Mouse (Mus musculus) heart, adult 2 months (tissue): Measurements from ENCODE around the gene Prss32. TPM values are rescaled to one million over a fixed set of nuclear protein-coding genes. Genes with fewer than 3 reads are reported as not detected.
A peak's percentile ranks its signal among the peaks of the same experiment; 100 is the strongest.

Source experiments
- DNase-seq, 2 experiments: peaks; one replicate each; pipeline ENCODE4 v3.0.0; 2021
- H3K27ac ChIP-seq: fragments of 200-600 bp; 2 replicates; pipeline ENCODE4 v1.8.1; 2022
- H3K27me3 ChIP-seq: fragments of 200-500 bp; 2 replicates; pipeline ENCODE4 v1.6.1; 2012; ENCODE audit warnings: mild to moderate bottlenecking, low read length, inconsistent platforms, mixed read lengths; ENCODE audit not compliant: control insufficient read depth, insufficient read depth
- H3K36me3 ChIP-seq: fragments of 200-500 bp; 2 replicates; pipeline ENCODE4 v1.6.1; 2012; ENCODE audit warnings: low read length, inconsistent platforms; ENCODE audit not compliant: control insufficient read depth, insufficient read depth
- H3K4me1 ChIP-seq: fragments of 200-500 bp; 2 replicates; pipeline ENCODE4 v1.6.1; 2011; ENCODE audit warnings: low read length; ENCODE audit not compliant: control insufficient read depth, insufficient read depth
- H3K4me3 ChIP-seq: fragments of 200-600 bp; 2 replicates; pipeline ENCODE4 v1.8.1; 2022
- H3K79me2 ChIP-seq: fragments of 200-500 bp; replicated peaks from 2 replicates; pipeline ENCODE4 v1.6.1; 2012; ENCODE audit warnings: mild to moderate bottlenecking, inconsistent platforms, low read length, moderate library complexity, mixed read lengths; ENCODE audit not compliant: control insufficient read depth, insufficient read depth
- H3K9ac ChIP-seq: fragments of 200-500 bp; 2 replicates; pipeline ENCODE4 v1.6.1; 2012; ENCODE audit warnings: low read depth, mild to moderate bottlenecking, control low read depth, inconsistent platforms, low read length, mixed read lengths
- CTCF ChIP-seq: fragments of 200-600 bp; IDR thresholded peaks from 2 replicates; pipeline ENCODE4 v1.8.1; 2022; ENCODE audit warnings: antibody characterized with exemption, mild to moderate bottlenecking, moderate library complexity
- EP300 ChIP-seq: fragments of 200-500 bp; IDR thresholded peaks from 2 replicates; pipeline ENCODE4 v1.6.1; 2011; ENCODE audit warnings: low read depth, low read length, control low read depth; ENCODE audit not compliant: insufficient read depth
- POLR2A ChIP-seq: fragments of 200-500 bp; IDR thresholded peaks from 2 replicates; pipeline ENCODE4 v1.6.1; 2011; ENCODE audit warnings: mild to moderate bottlenecking, low read depth, low read length, control low read depth; ENCODE audit not compliant: insufficient read depth
- WGBS: fragments of 180-500 bp; shearing (Covaris S2); methylation state at CpG from one replicate; pipeline ENCODE4 v1.1.7; 2018; 5-methylcytosine and 5-hydroxymethylcytosine counted together
- intact Hi-C: fragments of 180-260 bp; cut with DNase I; formaldehyde crosslinking; loops from one replicate; pipeline ENCODE4 v1.15.1; 2025
- polyA plus RNA-seq: library from polyadenylated mRNA; depleted of rRNA; stranded (reverse); fragments of >200 nt; gene quantifications from 2 replicates; pipeline ENCODE4 v1.2.3, GENCODE M21; 2012
- total RNA-seq, 2 experiments: library from RNA; stranded (reverse); gene quantifications; 2 replicates each; pipeline ENCODE4 v1.2.3; 2021

Prss32 gene
- total and polyA plus RNA-seq, 3 experiments = 0.16 TPM; not detected in 2

- Histone ChIP-seq H3K9ac (peak within 1 kb of the TSS; percentile 80), H3K79me2 (peaks cover 2% of the 10 kb centered on the region; the same call in 1 of the 2 replicates), H3K27ac (peak within 1 kb of the TSS; percentile 96), H3K36me3 (peaks cover 14% of the 10 kb centered on the region), H3K4me3 (peak within 1 kb of the TSS; percentile 83), H3K27me3 (no peaks in the 10 kb centered on the region; the same call in 1 of the 2 replicates), H3K4me1 (no peaks in the 10 kb centered on the region)
- DNase-seq = peak; percentile 87 to 91
- intact Hi-C loops = loop anchor here (1.0 to 2.0 kb wide), 2 partner anchors 27 to 58 kb away; partner anchors contain the start of gene Flywch1
- WGBS = under 1% methylated on average over 24 of the region's 42 CpGs
- TF ChIP-seq CTCF (peak; percentile 83), EP300 (peak; percentile 51; the same call in 1 of the 2 replicates), POLR2A (peak; percentile 73)
These were observed 14.5 kb upstream of the Prss32 start, which contains the start of gene Elob for GRCm38 (mm10) chr17:23829064-23829619. Elob (minus strand) TSS chr17:23829136.

- intact Hi-C loops = no loop called here
- H3K27me3 ChIP-seq = peaks cover 1% of the 10 kb centered on the region; the same call in 1 of the 2 replicates
These were observed 12.5 kb upstream of the Prss32 start for GRCm38 (mm10) chr17:23831201-23831600.

GRCm38 (mm10) chr17:23836006-23836575 is 7.6 kb upstream of the Prss32 start, which contains the start of gene Prss33:
Prss33 (minus strand) TSS chr17:23836056.
- 81% methylated on average over 8 of the region's 8 CpGs for WGBS
- peaks cover 1% of the 10 kb centered on the region; the same call in 1 of the 2 replicates for H3K27me3 ChIP-seq
- no peak for TF ChIP-seq CTCF
- TF ChIP-seq EP300 = no peak
- no peak for TF ChIP-seq POLR2A
- H3K27ac ChIP-seq = no peak within 1 kb of the TSS
- no peak for DNase-seq
- H3K4me3 ChIP-seq = no peak within 1 kb of the TSS
- H3K79me2 ChIP-seq = no peaks in the 10 kb centered on the region
- H3K36me3 ChIP-seq = no peaks in the 10 kb centered on the region
- intact Hi-C loops = no loop called here
- no peak within 1 kb of the TSS for H3K9ac ChIP-seq
- no peaks in the 10 kb centered on the region for H3K4me1 ChIP-seq

More at GRCm38 (mm10) chr17:23831201-23831600, 12.5 kb upstream of the Prss32 start:
- Histone ChIP-seq H3K4me1 (no peaks in the 10 kb centered on the region), H3K9ac (no peak overlapping the region), H3K79me2 (peaks cover 2% of the 10 kb centered on the region; the same call in 1 of the 2 replicates), H3K36me3 (peaks cover 10% of the 10 kb centered on the region), H3K4me3 (no peak overlapping the region), H3K27ac (no peak overlapping the region)
- 93% methylated on average over 1 of the region's 1 CpGs for WGBS
- TF ChIP-seq POLR2A = no peak
- no peak for TF ChIP-seq EP300
- no peak for TF ChIP-seq CTCF
- DNase-seq = no peak

GRCm38 (mm10) chr17:23841145-23841544 is 2.5 kb upstream of the Prss32 start:
- Histone ChIP-seq H3K4me3 (no peak overlapping the region), H3K36me3 (no peaks in the 10 kb centered on the region), H3K79me2 (no peaks in the 10 kb centered on the region), H3K27me3 (no peaks in the 10 kb centered on the region; the same call in 1 of the 2 replicates), H3K9ac (no peak overlapping the region), H3K27ac (no peak overlapping the region), H3K4me1 (no peaks in the 10 kb centered on the region)
- intact Hi-C loops = no loop called here
- peak; percentile 28 to 56 for DNase-seq
- WGBS = 31% methylated on average over 4 of the region's 4 CpGs
- TF ChIP-seq CTCF (peak; percentile 94), EP300 (no peak), POLR2A (no peak)

GRCm38 (mm10) chr17:23843141-23843811 is 379 bp upstream of the Prss32 start:
- Histone ChIP-seq H3K36me3 (no peaks in the 10 kb centered on the region), H3K4me3 (no peak overlapping the region), H3K79me2 (no peaks in the 10 kb centered on the region), H3K9ac (no peak overlapping the region), H3K27me3 (no peaks in the 10 kb centered on the region; the same call in 1 of the 2 replicates), H3K4me1 (no peaks in the 10 kb centered on the region), H3K27ac (no peak overlapping the region)
- WGBS = 52% methylated on average over 23 of the region's 23 CpGs
- intact Hi-C loops = loop anchor here (2.0 kb wide), 1 partner anchor 68 kb away; no protein-coding TSS in a partner anchor
- TF ChIP-seq EP300 = no peak
- TF ChIP-seq CTCF = peak; percentile 36
- no peak for DNase-seq

GRCm38 (mm10) chr17:23850028-23850427 is 6.4 kb downstream of the Prss32 start:
- H3K4me1 ChIP-seq = no peaks in the 10 kb centered on the region
- 76% methylated on average over 2 of the region's 2 CpGs for WGBS
- no peak overlapping the region for H3K9ac ChIP-seq
- intact Hi-C loops = no loop called here
- no peak overlapping the region for H3K27ac ChIP-seq
- no peak for TF ChIP-seq POLR2A
- peak; percentile 43 for TF ChIP-seq CTCF
- TF ChIP-seq EP300 = no peak
- H3K4me3 ChIP-seq = no peak overlapping the region
- no peak for DNase-seq
- H3K27me3 ChIP-seq = no peaks in the 10 kb centered on the region
- H3K79me2 ChIP-seq = no peaks in the 10 kb centered on the region
- H3K36me3 ChIP-seq = no peaks in the 10 kb centered on the region
